Mouse (Mus musculus) midbrain, embryonic 16.5 days (tissue): ENCODE measurements around the gene Wnt7b. TPM values are rescaled to one million over a fixed set of nuclear protein-coding genes. Genes with fewer than 3 reads are reported as not detected.

Experiments used
- ATAC-seq: fragments of 200-750 bp; cut with Nextera tagmentation; 2 replicates; pipeline ENCODE4 v1.8.0; 2017; ENCODE audit warnings: moderate TSS enrichment
- H3K27ac ChIP-seq: fragments of 300-500 bp; sonication (generic); 2 replicates; pipeline ENCODE4 v1.5.1; 2014; ENCODE audit warnings: mild to moderate bottlenecking, low read length, mixed read lengths
- H3K27me3 ChIP-seq: fragments of 300-500 bp; sonication (generic); 2 replicates; pipeline ENCODE4 v1.6.1; 2014; ENCODE audit warnings: low read depth, low read length, mixed read lengths; ENCODE audit not compliant: control insufficient read depth, insufficient read depth
- H3K36me3 ChIP-seq: fragments of 300-500 bp; sonication (generic); 2 replicates; pipeline ENCODE4 v1.6.1; 2014; ENCODE audit warnings: mild to moderate bottlenecking, low read length, moderate library complexity, mixed read lengths; ENCODE audit not compliant: control insufficient read depth, insufficient read depth
- H3K4me1 ChIP-seq: fragments of 300-500 bp; sonication (generic); 2 replicates; pipeline ENCODE4 v1.6.1; 2014; ENCODE audit warnings: mild to moderate bottlenecking, low read length, mixed read lengths; ENCODE audit not compliant: control insufficient read depth, insufficient read depth
- H3K4me2 ChIP-seq: fragments of 300-500 bp; sonication (generic); 2 replicates; pipeline ENCODE4 v1.6.1; 2014; ENCODE audit warnings: mild to moderate bottlenecking, low read length, mixed read lengths
- H3K4me3 ChIP-seq: fragments of 300-500 bp; sonication (generic); 2 replicates; pipeline ENCODE4 v1.5.1; 2014; ENCODE audit warnings: low read depth, mild to moderate bottlenecking, low read length, moderate library complexity, mixed read lengths
- H3K9ac ChIP-seq: fragments of 300-500 bp; sonication (generic); 2 replicates; pipeline ENCODE4 v1.6.1; 2014; ENCODE audit warnings: low read depth, low read length, mixed read lengths
- H3K9me3 ChIP-seq: fragments of 300-500 bp; sonication (generic); replicated peaks from 2 replicates; pipeline ENCODE4 v1.6.1; 2014; ENCODE audit warnings: mild to moderate bottlenecking, low read length, mixed read lengths; ENCODE audit not compliant: control insufficient read depth, poor library complexity, severe bottlenecking
- WGBS: fragments of 180-500 bp; shearing (Covaris S2); extraction: QIAGEN DNeasy Blood & Tissue Kit; methylation state at CpG from one replicate; pipeline ENCODE4 v1.1.7; 2014; 5-methylcytosine and 5-hydroxymethylcytosine counted together
- polyA plus RNA-seq: library from polyadenylated mRNA; unstranded; fragments of >200 nt; fragmentation: Nextera tagmentation; extraction: Ambion mirVana; gene quantifications from 2 replicates; pipeline ENCODE4 v1.2.1, GENCODE M21; 2015

Gene Wnt7b
- 22.6 and 25.3 TPM in 2 replicates for polyA plus RNA-seq

- no peak for ATAC-seq
- peaks cover 35% of the 10 kb centered on the region for H3K4me1 ChIP-seq
- WGBS: 2% methylated on average over 19 of the region's 19 CpGs
- H3K27me3 ChIP-seq: peaks cover 45% of the 10 kb centered on the region
- peak within 1 kb of the TSS; percentile 66 for H3K4me3 ChIP-seq
- no peaks in the 10 kb centered on the region for H3K36me3 ChIP-seq
- no peaks in the 10 kb centered on the region for H3K9me3 ChIP-seq
- H3K27ac ChIP-seq: peak within 1 kb of the TSS; percentile 24; the same call in 1 of the 2 replicates
- H3K4me2 ChIP-seq: peak within 1 kb of the TSS; percentile 99
- peak within 1 kb of the TSS; percentile 63 for H3K9ac ChIP-seq
Measured at GRCm38 (mm10) chr15:85582356-85582910, at the start of gene Wnt7b. TSS of gene Wnt7b (minus strand) at chr15:85582473.

- no peaks in the 10 kb centered on the region for H3K4me1 ChIP-seq
- 30% methylated on average over 2 of the region's 2 CpGs for WGBS
- H3K36me3 ChIP-seq: no peaks in the 10 kb centered on the region
Measured at GRCm38 (mm10) chr15:85631591-85631990, 49.3 kb upstream of the Wnt7b start.

GRCm38 (mm10) chr15:85629924-85630545, 47.8 kb upstream of the Wnt7b start:
- no peak for ATAC-seq
- peaks cover 9% of the 10 kb centered on the region for H3K4me1 ChIP-seq
- no peak overlapping the region for H3K27ac ChIP-seq
- no peaks in the 10 kb centered on the region for H3K36me3 ChIP-seq
- no peaks in the 10 kb centered on the region for H3K9me3 ChIP-seq
- no peak overlapping the region for H3K4me2 ChIP-seq
- no peak overlapping the region for H3K9ac ChIP-seq
- no peak overlapping the region for H3K4me3 ChIP-seq
- 78% methylated on average over 7 of the region's 7 CpGs for WGBS
- peaks cover 6% of the 10 kb centered on the region for H3K27me3 ChIP-seq

More at GRCm38 (mm10) chr15:85631591-85631990, 49.3 kb upstream of the Wnt7b start:
- no peak overlapping the region for H3K9ac ChIP-seq
- peaks cover 3% of the 10 kb centered on the region; the same call in 1 of the 2 replicates for H3K27me3 ChIP-seq
- no peak overlapping the region for H3K4me3 ChIP-seq
- H3K27ac ChIP-seq: no peak overlapping the region
- no peak for ATAC-seq
- no peak overlapping the region for H3K4me2 ChIP-seq
- no peaks in the 10 kb centered on the region for H3K9me3 ChIP-seq

- H3K9me3 ChIP-seq: no peaks in the 10 kb centered on the region
- peak overlapping the region; percentile 79 for H3K9ac ChIP-seq
- H3K36me3 ChIP-seq: no peaks in the 10 kb centered on the region
- H3K4me3 ChIP-seq: peak overlapping the region; percentile 55
- peaks cover 10% of the 10 kb centered on the region for H3K27me3 ChIP-seq
- H3K4me1 ChIP-seq: peaks cover 9% of the 10 kb centered on the region
- peak overlapping the region; percentile 86 for H3K4me2 ChIP-seq
- peak overlapping the region; percentile 69 for H3K27ac ChIP-seq
- under 1% methylated on average over 64 of the region's 68 CpGs for WGBS
- peak; percentile 89 for ATAC-seq
Measured at GRCm38 (mm10) chr15:85625666-85626279, 43.5 kb upstream of the Wnt7b start.

- WGBS: 79% methylated on average over 13 of the region's 13 CpGs
- Histone ChIP-seq H3K36me3 (no peaks in the 10 kb centered on the region), H3K9ac (no peak overlapping the region), H3K4me1 (peaks cover 9% of the 10 kb centered on the region), H3K4me3 (no peak overlapping the region), H3K9me3 (no peaks in the 10 kb centered on the region), H3K27ac (no peak overlapping the region), H3K27me3 (peaks cover 7% of the 10 kb centered on the region), H3K4me2 (no peak overlapping the region)
- ATAC-seq: no peak
Measured at GRCm38 (mm10) chr15:85622213-85622612, 39.9 kb upstream of the Wnt7b start.

GRCm38 (mm10) chr15:85615537-85616100, 33.3 kb upstream of the Wnt7b start:
- WGBS: 35% methylated on average over 17 of the region's 21 CpGs
- no peak overlapping the region for H3K9ac ChIP-seq
- ATAC-seq: no peak
- no peaks in the 10 kb centered on the region for H3K36me3 ChIP-seq
- H3K27me3 ChIP-seq: peaks cover 3% of the 10 kb centered on the region; the same call in 1 of the 2 replicates
- H3K9me3 ChIP-seq: no peaks in the 10 kb centered on the region
- no peak overlapping the region for H3K4me3 ChIP-seq
- no peak overlapping the region for H3K4me2 ChIP-seq
- H3K27ac ChIP-seq: no peak overlapping the region
- peaks cover 6% of the 10 kb centered on the region for H3K4me1 ChIP-seq

GRCm38 (mm10) chr15:85615075-85615474, 32.8 kb upstream of the Wnt7b start:
- H3K4me2 ChIP-seq: no peak overlapping the region
- H3K4me1 ChIP-seq: peaks cover 6% of the 10 kb centered on the region
- H3K27me3 ChIP-seq: peaks cover 3% of the 10 kb centered on the region; the same call in 1 of the 2 replicates
- ATAC-seq: no peak
- no peak overlapping the region for H3K27ac ChIP-seq
- H3K36me3 ChIP-seq: no peaks in the 10 kb centered on the region
- no peak overlapping the region for H3K9ac ChIP-seq
- no peak overlapping the region for H3K4me3 ChIP-seq
- no peaks in the 10 kb centered on the region for H3K9me3 ChIP-seq
- WGBS: 43% methylated on average over 22 of the region's 22 CpGs

GRCm38 (mm10) chr15:85613358-85614266, 31.3 kb upstream of the Wnt7b start:
- peak; percentile 84 for ATAC-seq

More at GRCm38 (mm10) chr15:85613358-85614266, 31.3 kb upstream of the Wnt7b start:
- peak overlapping the region; percentile 81 for H3K27ac ChIP-seq
- H3K4me1 ChIP-seq: peaks cover 6% of the 10 kb centered on the region
- H3K4me2 ChIP-seq: no peak overlapping the region
- H3K9me3 ChIP-seq: no peaks in the 10 kb centered on the region
- WGBS: 58% methylated on average over 17 of the region's 17 CpGs
- H3K36me3 ChIP-seq: no peaks in the 10 kb centered on the region
- no peak overlapping the region for H3K9ac ChIP-seq
- peaks cover 3% of the 10 kb centered on the region; the same call in 1 of the 2 replicates for H3K27me3 ChIP-seq
- no peak overlapping the region for H3K4me3 ChIP-seq
